8 mouse cellular contexts compared by ENCODE assay signal in genomic region chrX:94540341-94541201, GRCm38 (mm10). TPM values are rescaled to one million over a fixed set of nuclear protein-coding genes. Genes with fewer than 3 reads are reported as not detected.
DNase-seq lines count a peak whose midpoint lies in the region; ATAC-seq and TF ChIP-seq lines count a peak whose summit lies in the region.

No protein-coding gene starts in this region.

- H3K9me3 ChIP-seq in embryonic facial prominence, embryonic 10.5 days: no peaks in the 10 kb centered on the region
- no peaks in the 10 kb centered on the region for H3K9me3 ChIP-seq in liver, embryonic 11.5 days (ENCODE audit: control insufficient read depth, low read length)

- H3K4me3 ChIP-seq in embryonic facial prominence, embryonic 10.5 days: peak overlapping the region; percentile 73
- H3K4me3 ChIP-seq in liver, embryonic 11.5 days (ENCODE audit: low read depth, low read length): peak overlapping the region; percentile 60
- peak overlapping the region; percentile 90 for H3K4me3 ChIP-seq in myocyte

- peak overlapping the region; percentile 14 for H3ac ChIP-seq in myocyte (ENCODE audit: control insufficient read depth, insufficient read length)

- DNase-seq in B cell, adult 2 months: peak; percentile 24 to 33
- peak; percentile 64 to 78 for DNase-seq in adrenal gland, adult (ENCODE audit: inconsistent age in 2 of 2, low spot score in 1 of 2)
- DNase-seq in embryonic facial prominence, embryonic 10.5 days (ENCODE audit: low spot score): peak; percentile 79
- peak; percentile 22 to 34 for DNase-seq in heart, adult 9 months (ENCODE audit: low spot score in 2 of 2)
- peak; percentile 61 for DNase-seq in kidney, adult 9 months
- peak; percentile 39 for DNase-seq in liver, embryonic 11.5 days (ENCODE audit: low spot score)
- DNase-seq in thymus, postnatal 4 days: peak; percentile 21

- no peak for TF ChIP-seq POLR2A in myocyte (IDR thresholded peaks at IDR 0.05; ENCODE audit: insufficient read length, low read depth)

- H3K27ac ChIP-seq in embryonic facial prominence, embryonic 10.5 days (replicated peaks): peak overlapping the region; percentile 90
- peak overlapping the region; percentile 48; the same call in 1 of the 2 replicates for H3K27ac ChIP-seq in liver, embryonic 11.5 days (ENCODE audit: low read depth, low read length)

- WGBS in embryonic facial prominence, embryonic 10.5 days: 18% methylated on average over 37 of the region's 37 CpGs
- 16% methylated on average over 37 of the region's 37 CpGs for WGBS in liver, embryonic 11.5 days

- peak overlapping the region; percentile 64 for H3K9ac ChIP-seq in liver, embryonic 11.5 days (ENCODE audit: low read depth, low read length)

- peaks cover 47% of the 10 kb centered on the region for H3K36me3 ChIP-seq in embryonic facial prominence, embryonic 10.5 days (replicated peaks)
- H3K36me3 ChIP-seq in liver, embryonic 11.5 days (ENCODE audit: control insufficient read depth, insufficient read depth, low read length): peaks cover 8% of the 10 kb centered on the region
- peaks cover 18% of the 10 kb centered on the region for H3K36me3 ChIP-seq in myocyte (ENCODE audit: control insufficient read depth, insufficient read depth)

- H3K27me3 ChIP-seq in embryonic facial prominence, embryonic 10.5 days (replicated peaks; ENCODE audit: low read depth, poor library complexity, severe bottlenecking): peaks cover 65% of the 10 kb centered on the region
- H3K27me3 ChIP-seq in liver, embryonic 11.5 days (replicated peaks; ENCODE audit: control insufficient read depth, insufficient read depth, low read length): peaks cover 24% of the 10 kb centered on the region
- no peaks in the 10 kb centered on the region for H3K27me3 ChIP-seq in myocyte (ENCODE audit: control insufficient read depth, insufficient read depth, insufficient read length)

- ATAC-seq in liver, embryonic 11.5 days (replicated peaks; ENCODE audit: low FRiP score): peak; percentile 3; the same call in 1 of the 2 replicates

- H3K79me2 ChIP-seq in myocyte (ENCODE audit: control insufficient read depth, insufficient read depth): peaks cover 3% of the 10 kb centered on the region

- peaks cover 21% of the 10 kb centered on the region for H3K4me1 ChIP-seq in embryonic facial prominence, embryonic 10.5 days
- H3K4me1 ChIP-seq in liver, embryonic 11.5 days (replicated peaks; ENCODE audit: control insufficient read depth, insufficient read depth, low read length): no peaks in the 10 kb centered on the region

- H3K4me2 ChIP-seq in liver, embryonic 11.5 days: peak overlapping the region; percentile 67
- H3K4me2 ChIP-seq in myocyte (ENCODE audit: low read depth): peak overlapping the region; percentile 75

TF ChIP-seq in myocyte, 11 proteins besides CTCF, POLR2A, EP300 and RAD21:
- no peak for TF ChIP-seq USF1 (IDR thresholded peaks at IDR 0.05; ENCODE audit: low read depth)
- TF ChIP-seq MYOD1 (IDR thresholded peaks at IDR 0.05; ENCODE audit: control insufficient read depth in 1 of 3, insufficient read length in 2 of 3, low read depth in 2 of 3): peak in 2 of 3 experiments; percentile 74 to 81
- TF ChIP-seq REST (IDR thresholded peaks at IDR 0.05; ENCODE audit: insufficient read depth, insufficient read length): no peak
- TF ChIP-seq TCF12 (IDR thresholded peaks at IDR 0.05; ENCODE audit: insufficient read depth, poor library complexity, severe bottlenecking): peak; percentile 20
- peak; percentile 58 to 91 (median 72) for TF ChIP-seq MYOG (IDR thresholded peaks at IDR 0.05; ENCODE audit: control insufficient read depth in 1 of 3, insufficient read depth in 1 of 3, insufficient read length in 2 of 3, low read depth in 2 of 3)
- no peak for TF ChIP-seq CEBPB (IDR thresholded peaks at IDR 0.05; ENCODE audit: insufficient read depth, poor library complexity, severe bottlenecking)
- no peak for TF ChIP-seq E2F4 (IDR thresholded peaks at IDR 0.05; ENCODE audit: insufficient read depth)

RNA-seq across cellular contexts. Expression of gene Maged1, which starts 1.4 kb away (rescaled TPM):
- polyA plus RNA-seq in embryonic facial prominence, embryonic 10.5 days (2016; fragmentation: Nextera tagmentation; extraction: Ambion mirVana): 696 and 702 TPM in 2 replicates
- polyA plus RNA-seq in liver, embryonic 11.5 days (2014; fragmentation: Nextera tagmentation; extraction: Ambion mirVana): 242 and 257 TPM in 2 replicates
- 361 TPM for polyA plus RNA-seq in myocyte (2012; fragmentation: generic; extraction: Trizol)

Comparison
In these comparisons a context has a peak if more than half of its experiments do, and no peak if none do; other contexts are left out.
1. Peak in every context shown above with its lines: DNase-seq, ATAC-seq, H3K4me3 ChIP-seq and H3K27ac ChIP-seq.
2. DNase-seq: peak in every context shown above with its lines; median percentile 79 in embryonic facial prominence, embryonic 10.5 days; 71 in adrenal gland, adult; 61 in kidney, adult 9 months; 39 in liver, embryonic 11.5 days; 28 in B cell, adult 2 months; 28 in heart, adult 9 months; 21 in thymus, postnatal 4 days.